Mouse (Mus musculus) ES-E14 (cell line): ENCODE results near the gene Pum1. TPM values are rescaled to one million over a fixed set of nuclear protein-coding genes. Genes with fewer than 3 reads are reported as not detected.

ENCODE experiments used
- DNase-seq: peaks from one replicate; pipeline ENCODE4 v3.0.0-alpha.2; 2013; ENCODE audit warnings: low read depth, low spot score
- H3K27ac ChIP-seq: 2 replicates; pipeline ENCODE4 v1.5.1; 2012; ENCODE audit warnings: low read depth, mild to moderate bottlenecking, low read length, moderate library complexity, mixed read lengths; ENCODE audit not compliant: poor library complexity, insufficient read depth, severe bottlenecking
- H3K36me3 ChIP-seq: 2 replicates; pipeline ENCODE4 v1.6.1; 2012; ENCODE audit warnings: mild to moderate bottlenecking, low read length, moderate library complexity, mixed read lengths; ENCODE audit not compliant: control insufficient read depth, poor library complexity, insufficient read depth, severe bottlenecking
- H3K4me1 ChIP-seq, 2 experiments: fragments of 150-350 bp in 1 of 2; sonication (generic) in 1 of 2; 2 replicates each; pipeline ENCODE4 v1.6.1; 2012; ENCODE audit warnings: low read length in 2 of 2, mild to moderate bottlenecking in 1 of 2, mixed read lengths in 1 of 2; ENCODE audit not compliant: control insufficient read depth in 2 of 2, insufficient read depth in 2 of 2, poor library complexity in 1 of 2
- H3K4me3 ChIP-seq, 2 experiments: fragments of 150-350 bp in 1 of 2; sonication (generic) in 1 of 2; 2 replicates each; pipeline ENCODE4 v1.5.1; 2012; ENCODE audit warnings: low read length in 2 of 2, low read depth in 1 of 2, mild to moderate bottlenecking in 1 of 2, mixed read lengths in 1 of 2; ENCODE audit not compliant: insufficient read depth in 1 of 2, poor library complexity in 1 of 2, severe bottlenecking in 1 of 2
- H3K9ac ChIP-seq: 2 replicates; pipeline ENCODE4 v1.6.1; 2012; ENCODE audit warnings: low read depth, mild to moderate bottlenecking, low read length, mixed read lengths; ENCODE audit not compliant: poor library complexity, insufficient read depth, severe bottlenecking
- H3K9me3 ChIP-seq: fragments of 150-350 bp; sonication (generic); 2 replicates; pipeline ENCODE4 v1.6.1; 2012; ENCODE audit warnings: low read depth, mild to moderate bottlenecking, low read length; ENCODE audit not compliant: control insufficient read depth, insufficient read depth
- CHD2 ChIP-seq: IDR thresholded peaks from 2 replicates; pipeline ENCODE4 v1.6.1; 2014; ENCODE audit warnings: mild to moderate bottlenecking, low read depth, low read length, inconsistent platforms
- HCFC1 ChIP-seq: IDR thresholded peaks from 2 replicates; pipeline ENCODE4 v1.6.1; 2012; ENCODE audit warnings: low read length, inconsistent platforms, borderline replicate concordance; ENCODE audit not compliant: insufficient read depth
- MAFK ChIP-seq: IDR thresholded peaks from 2 replicates; pipeline ENCODE4 v1.6.1; 2014; ENCODE audit warnings: mild to moderate bottlenecking, low read depth, low read length, inconsistent platforms; ENCODE audit not compliant: insufficient read depth
- ZC3H11A ChIP-seq: IDR thresholded peaks from 2 replicates; pipeline ENCODE4 v1.6.1; 2012; ENCODE audit warnings: low read depth, mild to moderate bottlenecking, inconsistent platforms, low read length, borderline replicate concordance
- ZNF384 ChIP-seq: IDR thresholded peaks from 2 replicates; pipeline ENCODE4 v1.6.1; 2012; ENCODE audit warnings: low read depth, low read length, inconsistent platforms
- in situ Hi-C, 2 experiments: fragments of 600-800 bp; cut with MboI; formaldehyde crosslinking; loops; one replicate each; pipeline ENCODE4 v1.15.1; 2025; ENCODE audit warnings: low sequenced_read_pairs in 2 of 2, inconsistent platforms in 1 of 2; ENCODE audit not compliant: unreplicated experiment in 2 of 2
- total RNA-seq: library from RNA; depleted of rRNA; stranded (reverse); fragments of 300-350 nt; gene quantifications from 2 replicates; pipeline ENCODE4 v1.2.3, GENCODE M21; 2012

Gene Pum1
- total RNA-seq, 1 experiment = 101 TPM

DNA sequence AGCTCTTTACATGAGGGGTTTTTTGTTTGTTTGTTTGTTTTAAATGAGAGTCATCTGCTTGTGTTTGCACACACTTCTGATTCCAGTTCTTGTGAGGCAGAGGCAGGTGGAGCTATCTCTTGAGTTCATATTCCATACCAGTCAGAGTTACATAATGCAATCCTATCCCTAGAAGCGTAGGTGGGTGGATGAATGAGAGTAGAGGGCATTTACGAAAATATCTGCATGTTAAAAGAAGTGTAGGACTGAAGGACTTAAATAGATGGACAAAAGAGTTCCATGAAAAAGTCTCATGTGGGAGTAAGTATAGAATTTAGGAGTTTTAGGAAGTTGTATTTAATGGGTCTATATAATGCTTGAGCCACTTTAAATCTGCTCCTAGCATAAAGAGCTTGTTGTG, 88.8 kb downstream of the Pum1 start:
- no peak for DNase-seq
- no peaks in the 10 kb centered on the region for H3K9me3 ChIP-seq
- H3K36me3 ChIP-seq = peaks cover 52% of the 10 kb centered on the region
- peaks cover 0 to 6% of the 10 kb centered on the region in 2 experiments for H3K4me1 ChIP-seq
- H3K27ac ChIP-seq = no peak overlapping the region
- H3K9ac ChIP-seq = no peak overlapping the region
- TF ChIP-seq ZC3H11A (no peak), CHD2 (no peak), MAFK (no peak), ZNF384 (no peak), HCFC1 (no peak)
- H3K4me3 ChIP-seq = no peak overlapping the region
- in situ Hi-C loops = no loop called here

DNA sequence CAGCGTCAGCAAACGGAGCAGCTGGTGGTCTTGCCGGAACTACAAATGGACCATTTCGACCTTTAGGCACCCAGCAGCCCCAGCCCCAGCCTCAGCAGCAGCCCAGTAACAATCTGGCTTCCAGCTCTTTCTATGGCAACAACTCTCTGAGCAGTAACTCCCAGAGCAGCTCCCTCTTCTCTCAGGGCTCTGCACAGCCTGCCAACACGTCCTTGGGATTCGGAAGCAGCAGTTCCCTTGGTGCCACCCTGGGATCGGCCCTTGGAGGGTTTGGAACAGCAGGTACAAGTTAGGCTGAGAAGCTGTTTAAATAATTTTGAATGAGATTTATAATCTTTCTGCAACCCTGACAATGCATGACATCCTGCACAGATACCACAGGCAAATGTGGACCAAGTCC, 89.5 kb downstream of the Pum1 start:
- in situ Hi-C loops = no loop called here
- Histone ChIP-seq H3K9ac (no peak overlapping the region), H3K9me3 (no peaks in the 10 kb centered on the region), H3K36me3 (peaks cover 48% of the 10 kb centered on the region), H3K4me1 (peaks cover 0 to 6% of the 10 kb centered on the region in 2 experiments), H3K27ac (no peak overlapping the region), H3K4me3 (no peak overlapping the region)
- TF ChIP-seq HCFC1 (no peak), ZNF384 (no peak), MAFK (no peak), CHD2 (no peak), ZC3H11A (no peak)
- no peak for DNase-seq

DNA sequence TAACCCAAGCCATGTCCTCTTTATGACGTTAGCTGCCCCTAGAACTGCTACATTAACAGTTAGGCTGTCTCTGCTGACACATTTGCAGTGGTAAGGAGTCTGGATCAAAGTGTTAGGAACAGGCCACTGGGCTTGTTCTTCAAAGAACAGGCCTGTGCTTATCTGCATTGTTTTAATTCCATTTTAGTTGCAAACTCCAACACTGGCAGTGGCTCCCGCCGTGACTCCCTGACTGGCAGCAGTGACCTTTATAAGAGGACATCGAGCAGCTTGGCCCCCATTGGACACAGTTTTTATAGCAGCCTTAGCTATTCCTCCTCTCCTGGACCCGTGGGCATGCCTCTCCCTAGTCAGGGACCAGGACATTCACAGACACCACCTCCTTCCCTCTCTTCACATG, 90.6 kb downstream of the Pum1 start:
- in situ Hi-C loops = no loop called here
- TF ChIP-seq MAFK (no peak), CHD2 (no peak), ZNF384 (no peak), HCFC1 (no peak), ZC3H11A (no peak)

DNA sequence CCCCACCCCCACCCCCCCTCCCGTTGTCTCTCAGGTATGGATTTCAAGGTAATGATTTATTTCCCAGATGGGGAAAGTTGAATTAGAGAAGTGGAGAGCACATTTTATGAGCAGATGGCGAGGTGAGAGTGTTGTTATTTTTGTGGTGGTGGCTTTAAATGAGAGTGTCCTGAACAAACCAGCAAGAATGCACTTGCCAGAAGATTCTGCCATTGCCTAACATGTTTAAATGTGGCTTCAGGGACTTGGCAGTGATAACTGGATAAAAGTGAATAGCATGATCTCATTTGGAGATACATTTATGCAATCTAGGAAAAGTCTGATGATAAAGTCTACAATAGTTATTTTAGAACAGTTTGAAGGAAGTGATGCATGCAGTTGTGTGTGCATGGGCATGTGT, 91.7 kb downstream of the Pum1 start:
- DNase-seq = no peak
- TF ChIP-seq CHD2 (no peak), ZC3H11A (no peak), ZNF384 (no peak), MAFK (no peak), HCFC1 (no peak)
- peaks cover 48% of the 10 kb centered on the region for H3K36me3 ChIP-seq
- H3K9me3 ChIP-seq = no peaks in the 10 kb centered on the region
- peaks cover 0 to 4% of the 10 kb centered on the region in 2 experiments for H3K4me1 ChIP-seq
- H3K9ac ChIP-seq = no peak overlapping the region
- in situ Hi-C loops = no loop called here
- H3K4me3 ChIP-seq = no peak overlapping the region
- H3K27ac ChIP-seq = no peak overlapping the region

More for the DNA sequence above, 90.6 kb downstream of the Pum1 start:
- no peaks in the 10 kb centered on the region for H3K9me3 ChIP-seq
- H3K4me1 ChIP-seq = peaks cover 0 to 6% of the 10 kb centered on the region in 2 experiments
- no peak for DNase-seq
- no peak overlapping the region for H3K4me3 ChIP-seq
- H3K9ac ChIP-seq = no peak overlapping the region
- no peak overlapping the region for H3K27ac ChIP-seq
- H3K36me3 ChIP-seq = peaks cover 46% of the 10 kb centered on the region

DNA sequence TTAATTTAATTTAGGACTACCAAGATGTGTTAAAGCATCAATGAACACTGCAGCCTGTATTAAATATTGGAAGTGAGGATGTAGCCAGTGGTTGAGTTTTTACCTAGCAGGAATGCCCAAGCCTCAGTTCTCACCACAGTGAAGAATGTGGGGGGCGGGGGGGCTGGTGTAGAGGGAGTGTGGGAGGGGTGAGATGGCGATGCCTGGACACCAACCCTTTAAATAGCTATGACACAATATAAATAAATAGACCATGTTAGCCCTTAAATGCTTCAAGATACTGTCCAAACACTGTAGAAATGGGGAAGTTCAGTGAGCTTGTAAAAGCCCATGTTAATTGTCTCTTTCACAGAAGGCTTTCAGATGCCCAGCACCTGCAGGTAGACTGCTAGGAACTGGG, 96.8 kb downstream of the Pum1 start:
- TF ChIP-seq CHD2 (no peak), ZNF384 (no peak)
- in situ Hi-C loops = no loop called here
- no peak overlapping the region for H3K27ac ChIP-seq
- H3K36me3 ChIP-seq = peaks cover 48% of the 10 kb centered on the region
- no peak overlapping the region for H3K4me3 ChIP-seq
- H3K9me3 ChIP-seq = no peaks in the 10 kb centered on the region
- no peak overlapping the region for H3K9ac ChIP-seq
- peaks cover 0 to 5% of the 10 kb centered on the region in 2 experiments; a peak in 1 of 4 replicates for H3K4me1 ChIP-seq
- DNase-seq = no peak
